Mouse (Mus musculus) gastrocnemius, postnatal 4 days (tissue): Measurements from ENCODE around the gene Zfp830. TPM values are rescaled to one million over a fixed set of nuclear protein-coding genes. Genes with fewer than 3 reads are reported as not detected.

Experiments
- total RNA-seq, 2 experiments: library from RNA; stranded (reverse); gene quantifications; 2 replicates each; pipeline ENCODE4 v1.2.3; 2021

The Zfp830 gene
- total RNA-seq, 2 experiments from 2014 or later, result 15.7 to 18.4 TPM

Other genes starting within 250 kb of the Zfp830 start
- gene Cct6b, start within 50 bp of the Zfp830 start, total RNA-seq, result under 1 TPM; 0.20 to 0.29 TPM
- gene Lig3, start 16.8 kb downstream of the Zfp830 start, total RNA-seq, result 10 to 100 TPM; 18.9 to 20.7 TPM
- gene Rffl, start 106.9 kb downstream of the Zfp830 start, total RNA-seq, result 1 to 10 TPM; 5.4 to 6.0 TPM
- 10 to 100 TPM in 1 of 2 experiments, 1 to 10 TPM in 1; 9.6 to 10.4 TPM for gene Rad51d, start 126.3 kb downstream of the Zfp830 start, total RNA-seq
- not detected for gene Fndc8, start 127.8 kb downstream of the Zfp830 start, total RNA-seq
- 10 to 100 TPM; 22.3 to 27.4 TPM for gene Nle1, start 144.1 kb downstream of the Zfp830 start, total RNA-seq
- 100 to 1,000 TPM; 115 to 124 TPM for gene Unc45b, start 146.2 kb downstream of the Zfp830 start, total RNA-seq
- 10 to 100 TPM; 18.3 to 24.7 TPM for gene Slfn5, start 187.0 kb downstream of the Zfp830 start, total RNA-seq
- gene Slfn9, start 227.5 kb downstream of the Zfp830 start, total RNA-seq, result 1 to 10 TPM; 7.5 to 7.8 TPM